Mouse (Mus musculus) C2C12 (cell line): Measurements from ENCODE around the gene Acy3. TPM values are rescaled to one million over a fixed set of nuclear protein-coding genes. Genes with fewer than 3 reads are reported as not detected.
A peak's percentile ranks its signal among the peaks of the same experiment; 100 is the strongest.

ENCODE experiments used
- H3K27me3 ChIP-seq: one replicate; pipeline ENCODE4 v1.6.1; 2011; ENCODE audit not compliant: control insufficient read depth, insufficient read depth, insufficient read length
- H3K36me3 ChIP-seq: one replicate; pipeline ENCODE4 v1.6.1; 2011; ENCODE audit not compliant: control insufficient read depth, insufficient read depth
- H3K4me3 ChIP-seq: one replicate; pipeline ENCODE4 v1.5.1; 2011; ENCODE audit warnings: mild to moderate bottlenecking, control low read depth; ENCODE audit not compliant: poor library complexity, insufficient read depth, severe bottlenecking
- H3K79me2 ChIP-seq: one replicate; pipeline ENCODE4 v1.6.1; 2011; ENCODE audit not compliant: control insufficient read depth, insufficient read depth
- H3K79me3 ChIP-seq: one replicate; pipeline ENCODE4 v1.6.1; 2011; ENCODE audit warnings: low read depth, control low read depth
- H3ac ChIP-seq: one replicate; pipeline ENCODE3; 2011; ENCODE audit warnings: low read depth; ENCODE audit not compliant: control insufficient read depth, insufficient read length
- CEBPB ChIP-seq: IDR thresholded peaks from one replicate; pipeline ENCODE4 v1.6.1; 2011; ENCODE audit warnings: low read depth, mild to moderate bottlenecking, control low read depth, moderate library complexity
- CTCF ChIP-seq: IDR thresholded peaks from one replicate; pipeline ENCODE4 v1.5.1; 2011; ENCODE audit not compliant: control insufficient read depth, insufficient read depth, insufficient read length
- FOSL1 ChIP-seq: IDR thresholded peaks from one replicate; pipeline ENCODE4 v1.8.0; 2011; ENCODE audit warnings: mild to moderate bottlenecking, low read length; ENCODE audit not compliant: poor library complexity, insufficient read depth, severe bottlenecking
- MAX ChIP-seq: IDR thresholded peaks from one replicate; pipeline ENCODE4 v1.6.1; 2011; ENCODE audit warnings: mild to moderate bottlenecking, control low read depth
- MYOD1 ChIP-seq: IDR thresholded peaks from one replicate; pipeline ENCODE4 v1.6.1; 2011; ENCODE audit warnings: low read depth; ENCODE audit not compliant: control insufficient read depth, insufficient read length
- MYOG ChIP-seq: IDR thresholded peaks from one replicate; pipeline ENCODE4 v1.6.1; 2011; ENCODE audit not compliant: control insufficient read depth, insufficient read length; ENCODE audit errors: extremely low read depth
- USF1 ChIP-seq: IDR thresholded peaks from one replicate; pipeline ENCODE4 v1.6.1; 2011; ENCODE audit warnings: low read depth, mild to moderate bottlenecking, control low read depth, moderate library complexity
- long read RNA-seq, 2 experiments: library from polyadenylated mRNA; unstranded; transcript quantifications; one replicate each; pipeline ENCODE4 v2.0.0; 2019 to 2020
- polyA plus RNA-seq: library from polyadenylated mRNA; unstranded; fragments of >200 nt; fragmentation: generic; extraction: Trizol; gene quantifications from one replicate; pipeline ENCODE4 v1.2.1, GENCODE M21; 2012; ENCODE audit warnings: missing spikeins

Gene Acy3
- polyA plus RNA-seq, result 3.5 TPM
- long read RNA-seq, experiment 1, partial matches to known transcripts, result 0 of 3 reads
- long read RNA-seq, experiment 1, other reads (novel, unspliced or antisense), result 0 of 3 reads
- long read RNA-seq, experiment 2, result 0 reads

GRCm38 (mm10) chr19:3986334-3986733, at the start of gene Acy3:
Gene Acy3, plus strand, starts transcription at chr19:3986570.
- peaks cover under 1% of the 10 kb centered on the region for H3K27me3 ChIP-seq
- H3K36me3 ChIP-seq, result no peaks in the 10 kb centered on the region
- H3K79me2 ChIP-seq, result no peaks in the 10 kb centered on the region
- H3K79me3 ChIP-seq, result no peaks in the 10 kb centered on the region
- TF ChIP-seq CEBPB (no peak), CTCF (no peak), FOSL1 (no peak), MYOD1 (no peak), MYOG (no peak), MAX (no peak), USF1 (no peak)
- no peak within 1 kb of the TSS for H3ac ChIP-seq
- H3K4me3 ChIP-seq, result no peak within 1 kb of the TSS

- Histone ChIP-seq H3K79me2 (no peaks in the 10 kb centered on the region), H3K4me3 (no peak overlapping the region), H3K36me3 (no peaks in the 10 kb centered on the region), H3K79me3 (no peaks in the 10 kb centered on the region), H3K27me3 (no peaks in the 10 kb centered on the region), H3ac (no peak overlapping the region)
- no peak for TF ChIP-seq CEBPB
- TF ChIP-seq USF1, result no peak
- TF ChIP-seq MYOD1, result no peak
- no peak for TF ChIP-seq MAX
- no peak for TF ChIP-seq FOSL1
- TF ChIP-seq CTCF, result no peak
- no peak for TF ChIP-seq MYOG
These were observed 44.1 kb upstream of the Acy3 start for GRCm38 (mm10) chr19:3942315-3942714.

GRCm38 (mm10) chr19:3942986-3943735, 43.2 kb upstream of the Acy3 start:
- Histone ChIP-seq H3K79me2 (no peaks in the 10 kb centered on the region), H3K27me3 (no peaks in the 10 kb centered on the region), H3ac (no peak overlapping the region), H3K36me3 (no peaks in the 10 kb centered on the region), H3K79me3 (no peaks in the 10 kb centered on the region), H3K4me3 (no peak overlapping the region)
- TF ChIP-seq MAX (no peak), CEBPB (no peak), CTCF (no peak), FOSL1 (no peak), USF1 (no peak), MYOD1 (no peak), MYOG (no peak)

DNA sequence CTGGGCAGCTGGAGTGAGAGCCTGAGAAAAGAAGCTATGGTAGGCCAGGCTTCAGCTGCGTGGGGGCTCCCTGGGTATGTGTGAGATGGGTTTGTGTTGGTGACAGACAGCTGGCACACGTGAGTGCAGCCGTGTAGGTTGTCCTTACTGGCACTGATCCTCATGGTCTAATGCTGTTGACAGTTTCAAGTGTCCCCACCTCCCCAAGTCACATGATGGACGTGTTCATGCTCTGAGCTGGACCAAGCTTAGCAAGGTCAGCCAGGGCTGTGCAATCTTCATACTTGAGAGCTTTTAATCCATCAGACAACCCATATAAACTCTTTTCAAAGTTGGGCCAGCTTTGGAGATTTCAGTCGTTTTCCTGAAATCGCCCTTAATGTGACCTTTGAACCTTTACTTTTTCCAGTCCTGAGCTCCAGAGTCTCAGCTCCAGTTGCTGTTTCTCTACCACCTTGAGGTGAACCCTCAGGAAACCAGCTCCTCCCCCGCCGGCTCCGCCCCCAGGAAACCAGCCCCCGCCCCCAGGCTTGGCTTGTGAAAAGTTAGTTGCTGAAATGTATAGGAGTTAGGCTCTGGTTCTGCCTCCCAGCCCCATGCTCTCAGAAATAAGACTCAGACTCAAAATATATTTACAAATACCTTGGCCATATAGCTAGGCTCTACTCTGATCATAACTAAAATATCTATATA, 40.4 kb upstream of the Acy3 start:
- no peaks in the 10 kb centered on the region for H3K36me3 ChIP-seq
- no peak for TF ChIP-seq CEBPB
- TF ChIP-seq CTCF, result no peak
- TF ChIP-seq FOSL1, result no peak
- TF ChIP-seq MYOD1, result no peak
- no peak for TF ChIP-seq MAX
- TF ChIP-seq MYOG, result no peak
- TF ChIP-seq USF1, result no peak
- H3K79me2 ChIP-seq, result no peaks in the 10 kb centered on the region

DNA sequence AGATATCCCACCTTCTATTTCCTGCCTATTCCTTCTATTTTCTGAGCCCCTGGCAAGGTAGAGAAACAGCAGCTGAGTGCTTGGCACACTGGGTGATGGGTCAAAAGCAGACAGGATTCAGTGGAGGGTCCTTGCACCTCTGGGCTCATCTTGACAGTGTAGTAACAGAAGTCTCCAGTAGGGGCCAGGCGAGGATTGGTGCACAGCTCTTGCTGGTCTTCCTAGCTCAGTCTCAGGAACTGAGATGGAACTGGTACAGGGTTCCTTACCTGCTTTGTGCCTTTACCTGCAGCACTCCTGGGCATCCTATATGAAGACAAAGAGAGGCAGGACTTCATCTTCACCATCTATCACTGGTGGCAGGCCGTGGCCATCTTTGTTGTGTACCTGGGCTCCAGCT, 39.7 kb upstream of the Acy3 start:
- no peaks in the 10 kb centered on the region for H3K36me3 ChIP-seq
- H3ac ChIP-seq, result no peak overlapping the region
- TF ChIP-seq CEBPB (no peak), CTCF (peak; percentile 58)
- no peaks in the 10 kb centered on the region for H3K27me3 ChIP-seq
- H3K79me2 ChIP-seq, result no peaks in the 10 kb centered on the region
- H3K4me3 ChIP-seq, result no peak overlapping the region
- H3K79me3 ChIP-seq, result no peaks in the 10 kb centered on the region

More for the DNA sequence above, 40.4 kb upstream of the Acy3 start:
- Histone ChIP-seq H3ac (no peak overlapping the region), H3K79me3 (no peaks in the 10 kb centered on the region), H3K27me3 (no peaks in the 10 kb centered on the region), H3K4me3 (no peak overlapping the region)

DNA sequence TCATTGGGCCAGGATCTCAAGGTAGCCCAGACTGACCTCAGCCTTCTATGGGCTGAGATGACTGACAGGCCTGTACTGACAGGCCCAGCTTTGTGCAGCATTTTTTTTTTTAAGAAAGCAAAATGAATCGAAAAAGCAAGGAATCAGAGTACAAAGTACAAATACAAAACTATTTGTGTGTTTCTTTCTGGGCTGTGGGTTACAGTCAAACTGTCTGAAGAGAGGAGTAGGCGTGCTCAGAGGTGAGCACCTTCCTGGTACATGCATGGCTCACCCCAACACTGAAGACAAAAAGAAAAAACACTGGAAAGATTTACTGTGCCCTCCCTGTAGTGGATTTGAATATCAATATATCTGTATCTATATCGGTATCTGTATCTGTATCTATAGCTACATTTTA, 38.6 kb upstream of the Acy3 start:
- TF ChIP-seq CEBPB (no peak), FOSL1 (no peak)
- Histone ChIP-seq H3K36me3 (no peaks in the 10 kb centered on the region), H3K79me2 (no peaks in the 10 kb centered on the region), H3K79me3 (no peaks in the 10 kb centered on the region), H3ac (no peak overlapping the region), H3K4me3 (no peak overlapping the region), H3K27me3 (no peaks in the 10 kb centered on the region)
